Mouse (Mus musculus): Measurements from ENCODE around the gene Ruvbl1.

DNA sequence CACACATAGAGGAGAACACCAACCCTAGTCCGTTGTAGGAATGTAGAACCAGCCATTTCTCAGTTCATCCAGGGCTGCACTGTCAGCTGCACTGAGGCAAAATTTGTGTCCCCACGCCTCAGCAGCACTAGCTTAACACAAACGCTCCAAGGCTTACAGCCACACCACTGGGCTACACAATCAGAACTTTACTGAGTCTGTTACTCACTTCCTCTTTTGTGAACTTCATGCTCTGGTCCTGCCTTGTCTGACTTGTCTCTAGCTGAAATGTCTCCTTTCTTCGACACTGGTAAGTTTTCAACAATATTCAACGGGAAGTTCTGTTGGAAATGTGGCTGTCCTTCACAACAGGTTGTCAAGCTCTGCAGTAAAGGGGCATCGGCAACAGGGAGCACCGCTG, 29.6 kb upstream of the Ruvbl1 start:
- TF ChIP-seq CTCF (conservative IDR thresholded peaks at IDR 0.05; ENCODE audit: low read length) (no peak), POU5F1 (IDR thresholded peaks at IDR 0.05; ENCODE audit: borderline replicate concordance, low read length) (no peak)

Measured in E14TG2a.4 (cell line).